Mouse (Mus musculus) mesoderm, embryonic 11.5 days (tissue): ENCODE data around the gene Pparg.

Experiments used
- DNase-seq: peaks from one replicate; pipeline ENCODE4 v3.0.0-alpha.2; 2012; ENCODE audit warnings: low read depth, low spot score

The Pparg gene

DNA sequence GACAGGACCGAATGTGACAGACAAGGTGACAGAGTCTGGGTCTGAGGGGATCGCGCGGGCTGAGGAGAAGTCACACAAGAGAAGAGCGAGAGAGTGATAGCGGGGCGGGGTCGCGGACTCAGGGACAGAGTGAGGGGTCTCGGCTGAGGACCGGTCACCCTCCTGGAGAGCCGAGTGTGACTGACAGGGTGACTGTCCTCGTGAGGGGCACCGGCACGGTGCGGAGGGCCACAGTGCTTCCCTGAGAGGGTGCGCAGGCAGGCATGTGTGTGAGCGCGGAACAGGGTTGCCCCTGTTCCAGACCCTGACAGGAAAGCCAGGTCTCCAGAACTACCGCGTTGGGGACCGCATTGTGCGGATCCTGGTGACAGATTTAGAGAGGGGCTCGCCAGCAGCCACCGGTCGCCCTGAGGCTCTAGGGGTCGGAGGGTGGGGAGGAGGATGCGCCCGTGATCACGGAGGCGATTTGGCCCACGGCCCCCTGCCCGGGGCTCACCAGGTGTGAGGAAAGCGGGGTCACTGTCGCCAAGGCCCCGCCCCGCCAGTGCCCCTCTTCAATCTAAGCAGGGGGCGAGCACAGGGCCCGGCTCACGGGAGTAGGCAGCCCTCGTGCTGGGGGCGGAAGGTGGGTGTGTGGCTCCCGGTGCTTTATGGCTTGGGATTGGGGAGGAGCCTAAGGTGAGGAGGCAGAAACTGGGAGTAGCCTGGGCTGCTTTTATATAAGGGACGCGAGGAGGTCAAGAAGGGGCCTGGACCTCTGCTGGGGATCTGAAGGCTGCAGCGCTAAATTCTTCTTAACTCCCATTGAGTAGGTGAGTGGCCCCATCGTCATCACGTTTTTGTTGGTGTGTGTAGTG lies 1.1 kb downstream of the Pparg start:
- DNase-seq = peak; percentile 26

DNA sequence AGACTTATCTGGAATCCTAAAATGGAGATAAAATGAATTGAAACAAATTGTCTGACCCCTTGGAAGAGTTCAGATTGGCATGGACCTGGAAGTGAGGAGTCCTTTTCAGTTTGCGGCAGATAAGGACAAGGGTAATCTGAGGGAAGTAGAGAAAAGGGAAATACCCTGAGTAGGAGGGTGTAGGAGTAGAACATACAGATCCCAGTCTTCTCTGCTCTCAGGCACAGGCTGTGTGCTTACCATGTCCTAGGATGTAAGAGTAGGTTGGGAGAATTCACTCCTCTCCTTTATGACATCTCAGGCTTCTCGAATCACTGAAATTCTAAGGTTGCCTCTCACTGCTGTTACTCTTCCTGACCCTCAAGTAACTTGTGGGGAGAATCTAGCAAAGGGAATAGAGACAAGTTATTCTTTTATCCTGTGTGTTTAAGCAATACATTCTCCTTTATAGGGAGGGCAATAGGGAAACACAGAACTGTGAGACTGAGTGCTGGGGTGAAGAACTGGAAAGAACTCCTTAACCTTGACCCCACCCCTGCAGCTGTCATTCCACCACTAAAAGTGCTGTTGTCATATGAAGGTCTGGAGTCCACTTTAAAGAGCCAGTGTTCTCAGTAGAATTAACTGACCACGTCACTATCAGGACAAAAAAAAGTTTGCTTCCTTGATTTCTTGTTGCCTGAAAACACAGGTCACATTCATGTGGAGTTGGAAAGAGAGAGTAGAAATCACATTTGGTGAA lies 6.3 kb downstream of the Pparg start:
- DNase-seq = no peak

DNA sequence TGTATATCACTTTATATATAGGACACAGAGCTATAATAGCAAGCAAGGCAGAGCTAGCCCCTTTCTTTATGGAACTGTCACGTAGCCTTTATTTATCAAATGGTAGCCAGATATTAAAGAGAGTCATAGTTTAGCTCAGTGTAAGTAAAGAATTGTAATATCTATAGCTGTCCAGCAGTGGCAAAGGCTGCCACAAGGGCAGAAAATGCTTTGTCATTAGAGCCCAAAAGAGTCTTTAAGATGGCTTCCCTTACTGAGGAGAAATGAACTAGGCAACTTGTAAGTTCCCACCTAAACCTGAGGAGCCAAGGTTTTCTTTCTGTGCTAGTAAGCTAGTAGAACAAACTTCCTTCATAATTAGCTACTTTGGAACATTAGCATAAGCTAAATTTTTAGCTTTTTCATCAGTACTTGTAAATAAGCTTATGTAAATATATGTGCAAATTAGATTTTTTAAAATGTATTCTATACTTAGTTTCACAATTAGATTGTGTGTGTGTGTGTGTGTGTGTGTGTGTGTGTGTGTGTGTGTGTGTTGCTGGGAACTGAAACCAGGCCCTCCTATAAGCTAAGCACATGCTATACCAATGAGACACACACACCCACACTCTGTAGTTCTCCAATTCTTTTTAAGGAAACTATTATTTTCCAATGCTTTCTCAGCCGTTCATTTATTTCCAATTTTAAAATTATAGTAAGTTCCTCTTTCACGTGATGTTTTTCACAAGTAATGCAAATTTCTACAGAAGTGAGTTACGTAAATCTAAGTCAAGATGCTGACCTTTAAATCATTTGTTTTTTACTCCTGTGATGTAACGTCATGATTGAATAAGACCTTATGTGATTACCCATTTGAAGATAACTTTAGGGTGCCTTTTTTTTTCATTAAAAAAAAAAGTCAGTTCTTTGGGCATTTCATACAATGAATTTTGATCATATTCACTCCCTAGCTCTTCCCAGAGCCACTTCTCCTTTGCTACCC lies 14.4 kb downstream of the Pparg start:
- DNase-seq = no peak

DNA sequence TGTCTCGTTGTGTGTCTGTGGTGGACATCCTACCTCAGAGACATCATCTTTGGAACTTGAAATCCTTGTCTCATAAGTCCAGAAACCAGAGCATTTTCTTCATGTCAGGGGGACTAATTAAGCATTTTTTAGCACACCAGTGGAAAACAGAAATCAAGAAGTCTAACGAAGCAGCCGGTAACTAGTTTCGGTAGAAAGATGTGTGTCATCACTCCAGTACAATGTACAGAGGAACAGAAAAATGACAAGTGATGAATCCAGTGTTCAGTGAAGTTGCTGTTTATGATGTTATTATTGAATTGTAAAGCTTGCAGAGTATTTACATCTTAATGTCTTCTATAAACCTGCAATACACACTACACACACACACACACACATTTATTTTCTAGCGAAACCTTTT lies 19.8 kb downstream of the Pparg start:
- DNase-seq = no peak

DNA sequence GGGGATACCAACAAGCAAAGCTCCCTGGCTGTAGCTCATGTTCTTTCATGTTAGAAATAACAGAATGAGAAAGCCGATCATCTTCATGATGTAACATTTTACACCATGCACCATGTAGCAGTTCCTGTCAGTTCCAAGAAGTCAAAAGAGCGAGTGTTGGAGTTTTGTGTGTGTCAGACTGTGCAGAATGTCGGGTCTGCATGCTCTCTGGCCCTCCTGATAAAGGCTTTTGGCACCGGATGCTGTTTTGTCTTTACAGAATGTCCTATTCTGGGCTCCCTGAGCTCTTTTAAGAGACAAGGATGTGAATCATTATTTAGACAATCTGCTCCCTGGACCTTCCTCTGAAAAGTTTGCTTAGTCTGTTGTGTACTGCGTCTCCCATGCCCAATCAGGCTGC lies 22.0 kb downstream of the Pparg start:
- no peak for DNase-seq

DNA sequence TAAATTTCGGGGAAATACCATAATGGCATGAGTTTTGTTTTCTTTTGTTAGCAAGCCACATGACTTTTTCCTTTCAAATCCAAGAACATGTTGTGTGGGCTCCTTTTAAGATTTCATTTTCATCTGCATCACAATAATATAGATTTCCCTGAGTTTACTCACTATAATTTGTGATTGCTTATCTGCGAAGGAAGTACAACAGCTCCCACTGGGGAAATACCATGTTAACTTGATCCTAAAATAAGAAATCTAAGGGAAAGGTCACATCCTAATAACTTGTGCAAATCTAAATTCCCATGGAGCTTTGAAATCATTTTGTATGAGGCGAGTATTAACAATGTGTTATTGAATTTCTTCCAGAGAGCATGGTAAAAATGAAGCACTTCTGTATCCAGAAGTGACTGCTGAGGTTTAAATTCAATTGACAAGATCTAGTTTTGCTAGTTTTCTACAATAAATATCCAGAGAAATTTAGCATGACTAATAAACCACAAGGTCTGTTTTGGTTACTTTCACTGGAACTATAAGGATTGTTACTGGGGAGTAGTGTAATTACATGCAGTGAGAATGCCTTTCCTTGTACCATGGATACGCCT lies 29.3 kb downstream of the Pparg start:
- no peak for DNase-seq

DNA sequence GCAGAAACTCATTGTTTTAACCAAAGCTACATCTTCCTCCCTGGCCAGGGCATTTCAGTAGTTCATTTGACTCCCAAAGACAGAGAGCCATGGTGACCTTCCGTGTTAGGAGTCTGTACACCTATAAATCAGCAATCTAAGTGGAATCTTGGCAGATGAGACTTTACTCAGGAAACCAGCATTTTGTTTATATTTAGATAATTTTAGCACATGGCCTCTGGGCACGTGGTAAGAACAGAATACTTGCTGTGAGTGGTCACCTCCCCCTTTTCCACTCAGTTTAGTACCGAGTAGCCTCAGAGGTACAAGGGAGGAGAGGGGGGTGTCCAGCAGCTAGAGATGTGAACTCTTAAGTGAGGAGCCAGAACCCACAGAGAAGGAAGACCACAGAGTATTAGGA lies 36.2 kb downstream of the Pparg start:
- DNase-seq = no peak

DNA sequence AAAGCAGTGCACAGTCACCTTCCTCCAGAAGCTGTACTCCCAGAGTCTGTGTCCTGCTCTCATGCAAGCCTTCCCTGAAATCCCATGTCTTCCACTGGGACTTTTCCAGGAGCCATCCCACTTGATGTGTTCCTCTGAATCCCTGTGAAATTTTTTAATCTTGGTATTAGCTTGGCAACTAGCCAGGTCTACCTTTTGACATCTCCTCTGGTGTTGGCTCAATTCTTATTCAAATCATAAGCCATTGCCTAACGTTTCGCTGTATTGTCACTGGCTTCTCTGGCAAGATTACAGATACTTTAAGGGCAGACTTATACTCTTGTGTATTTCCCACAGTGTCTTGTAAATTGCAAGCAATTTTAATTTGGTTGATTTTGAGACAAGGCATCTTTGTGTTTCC lies 43.6 kb downstream of the Pparg start:
- DNase-seq = no peak

DNA sequence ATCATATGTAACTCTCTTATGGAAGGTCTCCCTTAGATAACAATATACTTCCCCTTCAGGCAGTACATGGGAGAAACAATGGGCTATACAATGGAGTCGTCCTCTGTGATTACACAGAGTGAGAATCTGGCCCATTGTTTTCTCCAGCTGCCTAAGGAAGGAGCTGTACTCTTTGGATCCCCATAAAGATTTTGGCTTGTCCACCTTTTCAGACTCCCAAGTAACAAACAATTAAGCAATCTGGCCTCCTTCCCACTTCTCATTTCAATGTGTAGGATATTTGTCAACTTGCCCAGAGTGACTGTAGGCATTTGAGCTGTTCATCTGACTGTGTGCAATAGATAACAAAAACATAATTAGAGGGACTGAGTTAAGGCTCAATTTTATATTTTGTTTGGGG lies 50.7 kb downstream of the Pparg start:
- DNase-seq = no peak

DNA sequence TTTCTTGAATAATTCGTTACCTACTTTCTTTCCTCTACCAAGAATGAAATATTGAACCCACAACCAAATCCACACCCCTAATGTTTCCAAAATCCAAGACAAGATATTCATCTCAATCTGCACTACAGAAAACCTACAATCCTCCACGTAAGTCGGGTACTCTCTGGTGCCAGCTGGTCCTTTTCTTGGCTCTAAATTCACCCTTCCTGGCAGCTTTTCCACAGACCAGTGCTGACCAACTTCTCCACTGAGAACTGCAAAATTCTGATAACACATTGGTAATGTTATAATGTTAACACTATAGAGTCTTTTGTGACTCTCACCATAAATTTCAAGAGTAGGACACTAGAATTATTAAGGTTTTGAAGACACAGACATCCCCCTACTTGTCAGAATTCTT lies 57.4 kb downstream of the Pparg start:
- DNase-seq = no peak

DNA sequence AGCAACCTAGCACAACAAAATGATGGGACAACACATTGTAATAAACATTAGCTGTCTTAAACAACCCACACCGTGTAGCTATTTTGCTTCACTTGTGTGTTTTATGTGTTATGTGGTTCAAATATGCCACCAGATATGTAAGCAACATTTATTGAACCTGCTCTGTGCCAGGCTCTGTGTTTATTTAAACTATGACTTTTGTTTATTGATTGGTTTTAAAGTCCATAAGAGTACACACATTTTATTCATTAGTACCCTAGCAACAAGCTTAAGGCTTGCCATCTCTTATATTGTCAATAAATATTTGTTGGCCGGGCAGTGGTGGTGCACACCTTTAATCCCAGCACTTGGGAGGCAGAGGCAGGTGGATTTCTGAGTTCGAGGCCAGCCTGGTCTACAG lies 58.2 kb downstream of the Pparg start:
- no peak for DNase-seq

DNA sequence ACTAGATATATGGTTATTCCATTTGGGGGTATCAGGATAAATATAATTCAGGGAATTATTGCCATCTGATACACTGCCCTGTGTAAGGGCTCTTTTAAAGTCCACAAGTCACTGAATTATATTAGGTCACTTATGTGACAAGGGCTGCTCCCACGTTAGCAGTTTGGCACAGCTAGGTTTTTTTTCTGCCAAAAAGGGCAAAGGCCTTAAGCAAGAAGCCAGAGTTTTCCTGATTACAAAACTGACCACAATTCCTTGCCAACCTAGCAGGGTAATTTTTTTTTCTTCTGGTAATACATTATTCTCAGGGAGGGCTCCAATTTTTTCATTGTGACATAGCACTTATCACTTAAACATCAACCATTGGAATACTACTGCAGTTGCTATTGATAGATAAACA lies 60.2 kb downstream of the Pparg start:
- DNase-seq = no peak

DNA sequence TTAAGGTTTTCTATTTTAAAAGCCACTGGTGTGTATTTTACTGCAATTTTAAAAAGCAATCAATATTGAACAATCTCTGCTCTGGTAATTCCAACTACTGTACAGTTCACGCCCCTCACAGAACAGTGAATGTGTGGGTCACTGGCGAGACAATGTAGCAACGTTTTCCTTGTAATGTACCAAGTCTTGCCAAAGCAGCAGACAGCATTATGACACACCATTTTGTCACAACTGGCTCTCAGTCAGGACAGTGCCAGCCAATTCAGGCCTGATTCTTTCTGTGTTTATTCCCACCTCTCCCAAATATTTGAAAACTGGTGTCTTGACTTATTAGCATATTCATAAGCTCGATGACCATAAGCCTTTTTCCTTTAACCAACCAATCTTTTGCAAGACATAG lies 60.9 kb downstream of the Pparg start:
- no peak for DNase-seq

DNA sequence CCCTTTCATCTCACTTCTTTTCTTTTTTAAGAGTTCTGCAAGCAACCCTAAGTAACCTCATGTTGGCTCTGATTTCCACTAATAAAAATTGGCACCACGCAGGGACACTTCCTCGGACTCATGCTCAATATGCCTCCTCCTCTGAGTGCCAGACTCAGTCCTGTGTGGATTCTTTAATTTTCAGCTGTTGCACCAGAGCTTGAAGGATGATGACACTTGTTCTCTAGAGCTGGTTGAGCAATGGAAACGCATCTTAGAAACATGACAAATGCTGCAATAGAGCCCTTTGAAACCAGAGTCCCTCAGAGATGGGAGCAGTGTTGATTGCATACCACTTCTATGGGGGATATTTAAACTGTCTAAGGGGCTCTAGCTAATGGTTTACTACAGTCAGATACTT lies 63.7 kb downstream of the Pparg start:
- DNase-seq = no peak

DNA sequence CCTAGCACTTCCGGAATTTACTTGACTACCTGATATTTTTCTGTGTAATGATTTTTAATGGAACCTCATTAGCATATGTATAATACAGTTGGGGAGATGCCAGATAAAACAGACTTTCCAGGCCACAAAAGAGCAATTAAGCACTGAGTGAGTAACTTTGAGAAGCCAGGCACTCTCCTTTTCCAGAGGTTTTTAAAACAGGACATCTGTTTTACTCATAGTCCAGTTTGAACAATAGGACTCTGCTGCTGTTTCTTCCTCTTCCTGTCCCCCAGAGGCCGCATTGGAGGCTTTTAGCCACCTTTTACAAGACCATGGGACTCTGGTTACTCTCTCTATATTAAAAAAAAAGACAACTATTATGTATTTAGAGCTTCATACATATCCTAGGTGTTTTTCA lies 72.0 kb downstream of the Pparg start:
- no peak for DNase-seq

DNA sequence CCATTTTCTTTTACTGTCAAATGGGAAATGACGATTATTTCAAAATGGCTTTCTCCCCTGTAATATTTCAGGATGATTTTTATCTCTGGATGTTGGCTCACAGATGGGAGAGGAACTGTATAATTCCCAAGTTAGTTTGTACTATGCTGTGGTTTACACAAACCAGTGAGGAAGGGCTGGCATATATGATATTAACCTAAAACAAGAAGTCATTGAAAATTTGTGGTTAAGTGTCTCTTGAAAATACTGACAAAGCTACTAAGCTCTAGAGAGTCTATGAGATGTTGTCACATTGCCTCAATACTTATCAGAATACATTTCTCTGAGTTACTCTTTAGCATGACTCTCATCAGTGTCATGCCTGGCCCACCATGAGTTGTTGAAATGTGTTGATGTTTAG lies 73.3 kb downstream of the Pparg start:
- no peak for DNase-seq

DNA sequence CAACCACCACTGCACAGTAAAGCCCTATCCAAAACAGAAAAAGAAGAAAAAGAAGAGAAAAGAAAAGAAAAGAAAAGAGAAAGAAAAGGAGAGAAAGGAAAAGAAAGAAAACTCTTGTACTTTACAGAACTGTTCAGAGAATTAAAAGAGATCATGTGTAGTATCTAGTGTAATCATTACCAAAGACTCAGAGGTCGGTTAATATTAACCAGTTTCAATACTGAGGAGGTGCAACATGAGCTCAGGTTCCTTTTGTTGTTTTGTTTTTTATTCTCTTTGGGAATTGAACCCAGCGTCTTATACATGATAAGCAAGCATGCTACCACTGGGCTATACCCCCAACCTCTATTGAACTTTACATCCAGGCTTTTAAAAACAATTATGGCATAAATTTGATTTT lies 74.1 kb downstream of the Pparg start:
- DNase-seq = no peak

DNA sequence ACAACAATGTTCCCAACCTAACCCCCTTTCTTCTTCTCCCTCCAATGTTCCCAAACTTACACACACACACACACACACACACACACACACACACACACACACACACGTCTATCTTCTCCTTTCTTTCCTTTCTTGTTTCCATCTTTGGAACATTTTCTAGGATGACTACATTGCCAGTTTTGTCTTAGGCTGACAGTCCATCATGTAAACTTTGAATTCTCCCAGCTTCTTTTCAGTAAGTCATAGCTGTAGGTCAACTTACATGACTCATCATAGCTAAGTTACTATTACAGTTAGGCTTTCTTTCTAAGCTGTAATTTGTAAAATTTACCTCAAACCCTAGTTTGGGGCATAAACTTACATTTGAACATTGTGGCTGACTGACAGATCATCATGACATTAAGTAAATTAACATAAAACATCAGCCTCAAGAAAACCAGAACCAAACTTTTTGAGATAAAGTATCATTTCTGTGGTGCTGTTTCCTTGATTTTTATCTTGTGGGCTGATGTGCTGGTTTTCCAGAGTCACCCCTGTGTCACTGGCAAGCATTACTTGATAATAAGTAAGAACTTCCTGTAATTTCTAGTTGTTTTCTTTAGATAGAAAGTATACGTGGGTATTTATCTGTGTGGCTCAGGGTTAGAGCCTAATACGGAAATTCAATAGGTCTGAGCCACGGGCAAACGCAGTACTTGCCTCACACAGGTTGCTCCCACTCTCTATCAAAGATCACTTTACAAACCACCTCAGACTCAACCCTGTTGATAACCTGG lies 79.7 kb downstream of the Pparg start:
- no peak for DNase-seq

DNA sequence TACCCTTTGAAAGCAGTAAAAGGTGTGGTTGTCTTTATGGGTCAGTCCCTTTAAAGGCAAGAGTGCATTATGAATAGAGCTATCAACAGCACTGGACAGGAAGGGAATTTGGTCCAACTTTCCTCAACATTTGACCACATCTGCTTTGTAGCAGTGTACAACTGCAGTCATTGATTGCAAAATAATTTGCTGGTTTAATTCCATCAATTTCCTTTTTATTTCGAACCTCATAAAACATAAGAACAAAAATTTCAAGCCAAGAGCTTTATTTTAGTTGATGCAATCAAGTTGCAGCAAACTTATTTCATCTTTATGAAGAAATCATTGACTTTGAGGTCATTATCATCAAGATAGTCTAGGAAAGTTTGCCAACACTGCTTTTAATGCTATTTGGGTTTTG lies 91.8 kb downstream of the Pparg start:
- DNase-seq = no peak

DNA sequence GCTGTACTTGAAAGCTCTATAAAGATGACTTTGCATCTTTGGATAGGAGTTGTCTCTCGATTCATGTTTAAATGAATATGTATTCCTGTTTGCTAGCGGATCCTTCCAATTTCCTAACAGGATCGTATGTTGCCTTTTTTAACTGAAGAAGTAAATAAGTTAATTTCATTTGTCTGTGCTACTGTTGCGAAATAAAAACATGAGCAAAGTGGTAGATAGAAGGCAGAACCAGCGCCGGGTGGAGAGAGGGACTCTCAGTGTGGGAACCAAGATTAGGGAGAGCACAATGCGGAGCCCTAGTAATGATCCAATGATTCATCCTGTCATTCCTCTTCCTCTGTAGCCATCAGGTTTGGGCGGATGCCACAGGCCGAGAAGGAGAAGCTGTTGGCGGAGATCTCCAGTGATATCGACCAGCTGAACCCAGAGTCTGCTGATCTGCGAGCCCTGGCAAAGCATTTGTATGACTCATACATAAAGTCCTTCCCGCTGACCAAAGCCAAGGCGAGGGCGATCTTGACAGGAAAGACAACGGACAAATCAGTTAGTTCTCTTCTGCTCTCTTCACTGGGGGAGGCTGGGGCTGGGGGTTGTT lies 102.1 kb downstream of the Pparg start:
- no peak for DNase-seq
